Mouse (Mus musculus): ENCODE results near the gene C2cd2.

- TF ChIP-seq CTCF (IDR thresholded peaks at IDR 0.05; ENCODE audit: extremely low read depth, insufficient read depth, low read length) (no peak), POLR2A (IDR thresholded peaks at IDR 0.05; ENCODE audit: extremely low read depth, insufficient read depth, low read length) (no peak)
Measured at GRCm38 (mm10) chr16:97814060-97814459, 148.3 kb downstream of the C2cd2 start.
